Mouse (Mus musculus) intestine, postnatal 0 days (tissue): Measurements from ENCODE around the gene Rnf225. TPM values are rescaled to one million over a fixed set of nuclear protein-coding genes. Genes with fewer than 3 reads are reported as not detected.
"Not testable (repeated sequence)": the region's sequence is repeated elsewhere in the genome, so short reads cannot be mapped to it uniquely, and the experiment has no call there.

Experiments used
- ATAC-seq: fragments of 200-750 bp; cut with Nextera tagmentation; 2 replicates; pipeline ENCODE4 v1.8.0; 2017; ENCODE audit warnings: mild to moderate bottlenecking, moderate TSS enrichment, moderate library complexity
- H3K27ac ChIP-seq: fragments of 300-500 bp; sonication (generic); 2 replicates; pipeline ENCODE4 v1.5.1; 2014; ENCODE audit warnings: mild to moderate bottlenecking, low read depth, low read length, moderate library complexity
- H3K27me3 ChIP-seq: fragments of 300-500 bp; sonication (generic); replicated peaks from 2 replicates; pipeline ENCODE4 v1.6.1; 2014; ENCODE audit warnings: low read length, mixed read lengths; ENCODE audit not compliant: control insufficient read depth, insufficient read depth
- H3K36me3 ChIP-seq: fragments of 300-500 bp; sonication (generic); 2 replicates; pipeline ENCODE4 v1.6.1; 2014; ENCODE audit warnings: mild to moderate bottlenecking, moderate library complexity; ENCODE audit not compliant: control insufficient read depth, insufficient read depth
- H3K4me1 ChIP-seq: fragments of 300-500 bp; sonication (generic); replicated peaks from 2 replicates; pipeline ENCODE4 v1.6.1; 2014; ENCODE audit warnings: antibody characterized with exemption, low read length, mixed read lengths; ENCODE audit not compliant: control insufficient read depth, insufficient read depth
- H3K4me2 ChIP-seq: fragments of 300-500 bp; sonication (generic); replicated peaks from 2 replicates; pipeline ENCODE4 v1.6.1; 2014; ENCODE audit warnings: low read depth, mild to moderate bottlenecking, moderate library complexity
- H3K4me3 ChIP-seq: fragments of 300-500 bp; sonication (generic); 2 replicates; pipeline ENCODE4 v1.5.1; 2014; ENCODE audit warnings: low read depth, low read length
- H3K9ac ChIP-seq: fragments of 300-500 bp; sonication (generic); 2 replicates; pipeline ENCODE4 v1.6.1; 2014; ENCODE audit warnings: mild to moderate bottlenecking, low read depth, low read length
- H3K9me3 ChIP-seq: fragments of 300-500 bp; sonication (generic); 2 replicates; pipeline ENCODE4 v1.6.1; 2016; ENCODE audit warnings: mixed run types; ENCODE audit not compliant: control insufficient read depth
- CTCF ChIP-seq: sonication (generic); IDR thresholded peaks from 2 replicates; pipeline ENCODE4 v1.5.1; 2016; ENCODE audit warnings: low read depth, mild to moderate bottlenecking, control low read depth, antibody characterized with exemption, moderate library complexity
- WGBS: fragments of 180-500 bp; shearing (Covaris S2); extraction: QIAGEN DNeasy Blood & Tissue Kit; methylation state at CpG from one replicate; pipeline ENCODE4 v1.1.7; 2014; 5-methylcytosine and 5-hydroxymethylcytosine counted together
- polyA plus RNA-seq: library from polyadenylated mRNA; unstranded; fragments of >200 nt; fragmentation: Nextera tagmentation; extraction: Ambion mirVana; gene quantifications from 2 replicates; pipeline ENCODE4 v1.2.1, GENCODE M21; 2015

The Rnf225 gene
- polyA plus RNA-seq, 1 experiment from 2014 or later: 0.05 TPM

DNA sequence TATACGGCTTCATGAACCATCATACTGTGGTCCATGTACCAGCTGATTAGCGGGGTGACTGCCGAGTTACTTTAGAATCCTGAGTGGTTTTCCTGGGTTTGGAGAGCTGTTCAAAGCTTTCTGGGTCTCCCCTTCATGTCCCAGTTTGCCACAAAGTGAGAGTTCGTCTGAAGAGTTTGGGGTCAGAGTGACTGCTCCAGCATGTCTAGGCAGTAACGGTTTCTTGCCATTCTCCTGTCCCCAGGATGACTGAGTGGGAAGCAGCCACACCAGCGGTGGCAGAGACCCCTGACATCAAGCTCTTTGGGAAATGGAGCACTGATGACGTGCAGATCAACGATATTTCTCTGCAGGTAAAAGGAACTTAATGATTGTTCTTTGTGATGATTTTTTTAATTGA lies 4.5 kb upstream of the Rnf225 start:
- peak overlapping the region; percentile 82 for H3K4me2 ChIP-seq
- 1% methylated on average over 8 of the region's 8 CpGs for WGBS
- H3K36me3 ChIP-seq: peaks cover 34% of the 10 kb centered on the region
- no peak for ATAC-seq
- H3K9me3 ChIP-seq: no peaks in the 10 kb centered on the region
- no peaks in the 10 kb centered on the region; the same call in 1 of the 2 replicates for H3K4me1 ChIP-seq
- peak overlapping the region; percentile 86 for H3K4me3 ChIP-seq
- H3K27ac ChIP-seq: no peak overlapping the region
- H3K27me3 ChIP-seq: peaks cover under 1% of the 10 kb centered on the region; the same call in 1 of the 2 replicates
- peak overlapping the region; percentile 89 for H3K9ac ChIP-seq
- no peak for TF ChIP-seq CTCF

DNA sequence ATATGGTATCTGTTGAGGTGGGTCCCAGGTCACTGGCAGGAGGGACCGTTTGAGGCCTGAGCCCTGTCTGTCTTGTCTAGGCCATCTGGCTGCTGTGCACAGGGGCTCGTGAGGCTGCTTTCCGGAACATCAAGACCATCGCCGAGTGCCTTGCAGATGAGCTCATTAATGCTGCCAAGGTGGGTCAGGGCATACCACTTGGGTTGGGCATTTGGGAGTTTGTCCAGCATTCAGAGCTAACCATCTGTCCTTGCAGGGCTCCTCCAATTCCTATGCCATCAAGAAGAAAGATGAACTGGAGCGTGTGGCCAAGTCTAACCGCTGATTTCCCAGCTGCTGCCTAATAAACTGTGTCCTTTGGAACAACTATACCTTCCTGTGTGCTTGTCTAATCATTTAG lies 900 bp upstream of the Rnf225 start:
- Histone ChIP-seq H3K27ac (no peak overlapping the region), H3K4me1 (no peaks in the 10 kb centered on the region; the same call in 1 of the 2 replicates), H3K4me3 (no peak overlapping the region), H3K27me3 (peaks cover 5% of the 10 kb centered on the region; the same call in 1 of the 2 replicates), H3K36me3 (peaks cover 34% of the 10 kb centered on the region), H3K4me2 (no peak overlapping the region), H3K9ac (no peak overlapping the region), H3K9me3 (no peaks in the 10 kb centered on the region)
- ATAC-seq: no peak
- no peak for TF ChIP-seq CTCF
- 71% methylated on average over 7 of the region's 7 CpGs for WGBS

DNA sequence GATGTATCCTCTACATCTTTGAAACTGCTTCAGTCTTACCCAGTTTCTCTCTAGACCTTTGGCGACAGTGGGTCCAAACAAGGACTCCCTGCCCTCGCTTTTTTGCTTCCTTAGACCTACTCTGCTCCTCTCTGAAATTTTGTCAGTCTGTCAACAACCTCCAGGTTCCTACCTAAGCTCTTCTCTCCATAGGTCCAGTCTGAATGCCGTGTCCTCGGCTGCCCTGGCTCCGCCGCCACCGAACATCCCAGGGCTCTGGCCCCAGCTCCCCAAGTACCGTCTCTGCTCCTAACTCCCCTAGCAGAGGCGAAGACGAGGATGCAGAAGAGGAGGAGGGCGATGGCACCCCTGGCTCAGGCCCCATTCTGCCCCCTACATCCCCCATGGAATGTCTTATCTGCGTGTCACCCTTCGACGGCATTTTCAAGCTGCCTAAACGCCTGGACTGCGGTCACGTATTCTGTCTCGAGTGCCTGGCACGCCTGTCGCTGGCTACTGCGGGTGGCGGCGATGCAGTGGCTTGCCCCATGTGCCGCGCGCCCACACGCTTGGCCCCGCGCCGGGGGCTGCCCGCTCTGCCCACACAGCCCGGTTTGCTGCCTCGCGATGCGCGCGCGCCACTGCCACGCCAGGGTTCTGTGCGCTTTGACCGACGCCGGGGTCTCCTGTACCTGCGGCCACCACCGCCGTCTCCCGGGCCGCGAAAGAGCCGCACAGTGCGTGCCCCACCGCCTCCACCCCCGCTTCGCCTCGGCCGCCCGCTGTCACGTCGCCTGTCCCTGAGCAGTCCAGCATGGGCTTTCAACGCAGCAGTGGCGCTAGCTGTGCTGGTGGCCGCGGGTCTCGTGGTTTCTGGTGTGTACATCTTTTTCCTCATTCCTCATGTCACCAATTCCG lies 725 bp downstream of the Rnf225 start:
- Histone ChIP-seq H3K9me3 (no peaks in the 10 kb centered on the region), H3K27me3 (peaks cover 5% of the 10 kb centered on the region; the same call in 1 of the 2 replicates), H3K27ac (no peak overlapping the region), H3K4me3 (peak overlapping the region; percentile 33), H3K4me2 (peak overlapping the region; percentile 72), H3K36me3 (peaks cover 34% of the 10 kb centered on the region), H3K4me1 (no peaks in the 10 kb centered on the region), H3K9ac (peak overlapping the region; percentile 40; the same call in 1 of the 2 replicates)
- no peak; the same call in 1 of the 2 replicates for ATAC-seq
- no peak for TF ChIP-seq CTCF
- WGBS: 6% methylated on average over 65 of the region's 65 CpGs

GRCm38 (mm10) chr7:12933615-12934140 lies 6.5 kb downstream of the Rnf225 start:
- Histone ChIP-seq H3K9ac (no peak overlapping the region), H3K27me3 (no peaks in the 10 kb centered on the region), H3K4me2 (no peak overlapping the region), H3K27ac (no peak overlapping the region), H3K4me3 (no peak overlapping the region), H3K36me3 (no peaks in the 10 kb centered on the region), H3K9me3 (no peaks in the 10 kb centered on the region), H3K4me1 (no peaks in the 10 kb centered on the region)
- no peak for TF ChIP-seq CTCF
- 85% methylated on average over 4 of the region's 4 CpGs for WGBS
- ATAC-seq: no peak

- no peak for TF ChIP-seq CTCF
- H3K36me3 ChIP-seq: no peaks in the 10 kb centered on the region
- no peak for ATAC-seq
- H3K4me3 ChIP-seq: no peak overlapping the region
- H3K27ac ChIP-seq: no peak overlapping the region
- no peaks in the 10 kb centered on the region for H3K4me1 ChIP-seq
- no peaks in the 10 kb centered on the region for H3K27me3 ChIP-seq
- H3K4me2 ChIP-seq: no peak overlapping the region
- H3K9me3 ChIP-seq: no peaks in the 10 kb centered on the region
- WGBS: 54% methylated on average over 3 of the region's 3 CpGs
- no peak overlapping the region for H3K9ac ChIP-seq
Observed at GRCm38 (mm10) chr7:12934808-12935207, 7.6 kb downstream of the Rnf225 start.

DNA sequence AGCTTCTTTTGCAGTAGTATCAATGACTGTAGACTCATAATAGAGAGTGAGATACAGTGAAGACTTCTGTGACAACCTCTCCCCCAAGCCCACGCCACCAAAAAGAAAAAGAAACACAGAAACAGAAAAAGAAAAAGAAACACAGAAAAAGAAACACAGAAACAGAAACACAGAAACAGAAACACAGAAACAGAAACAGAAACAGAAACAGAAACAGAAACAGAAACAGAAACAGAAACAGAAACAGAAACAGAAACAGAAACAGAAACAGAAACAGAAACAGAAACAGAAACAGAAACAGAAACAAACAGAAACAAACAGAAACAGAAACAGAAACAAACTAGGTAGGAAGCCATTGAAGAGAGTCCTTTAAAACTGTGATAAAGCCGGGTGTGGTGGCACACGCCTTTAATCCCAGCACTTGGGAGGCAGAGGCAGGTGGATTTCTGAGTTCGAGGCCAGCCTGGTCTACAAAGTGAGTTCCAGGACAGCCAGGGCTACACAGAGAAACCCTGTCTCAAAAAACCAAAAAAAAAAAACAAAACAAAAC lies 10.1 kb downstream of the Rnf225 start:
- H3K27ac ChIP-seq, H3K9ac ChIP-seq, H3K9me3 ChIP-seq, H3K4me3 ChIP-seq, H3K27me3 ChIP-seq, ATAC-seq, H3K36me3 ChIP-seq, H3K4me2 ChIP-seq, H3K4me1 ChIP-seq: not testable (repeated sequence)
- 86% methylated on average over 3 of the region's 4 CpGs for WGBS
